Mouse (Mus musculus) spleen, postnatal 0 days (tissue): Measurements from ENCODE around the gene Zfp868. TPM values are rescaled to one million over a fixed set of nuclear protein-coding genes. Genes with fewer than 3 reads are reported as not detected.

ENCODE experiments used
- polyA plus RNA-seq: library from polyadenylated mRNA; unstranded; fragments of >200 nt; fragmentation: Nextera tagmentation; extraction: Ambion mirVana; gene quantifications from 2 replicates; pipeline ENCODE4 v1.2.1, GENCODE M21; 2015

Zfp868 gene
- polyA plus RNA-seq = 9.2 and 9.7 TPM in 2 replicates

GRCm38 (mm10) chr8:69625095-69625789 is at the start of gene Zfp868:
Gene Zfp868, minus strand, starts transcription at chr8:69625548.

GRCm38 (mm10) chr8:69654358-69654981 is 29.1 kb upstream of the Zfp868 start, which contains the start of gene Zfp964:
Gene Zfp964, plus strand, starts transcription at chr8:69654479.

Other genes starting within 250 kb of the Zfp868 start
- gene Gm9495, start 172.0 kb downstream of the Zfp868 start, polyA plus RNA-seq = not detected in 2 replicates
- not detected in 2 replicates for gene Gm7697, start 102.6 kb downstream of the Zfp868 start, polyA plus RNA-seq
- gene Zfp964, start 28.9 kb upstream of the Zfp868 start, polyA plus RNA-seq = 0.26 and 0.49 TPM in 2 replicates
- 11.7 and 12.9 TPM in 2 replicates for gene Zfp869, start 85.2 kb upstream of the Zfp868 start, polyA plus RNA-seq
- gene Zfp963, start 124.4 kb upstream of the Zfp868 start, polyA plus RNA-seq = 2.8 and 3.4 TPM in 2 replicates
- 0.56 and 1.1 TPM in 2 replicates for gene Gm20422, start 149.3 kb upstream of the Zfp868 start, polyA plus RNA-seq
- 17.5 and 20.8 TPM in 2 replicates for gene Atp13a1, start 165.6 kb upstream of the Zfp868 start, polyA plus RNA-seq
- gene Zfp866, start 165.6 kb upstream of the Zfp868 start, polyA plus RNA-seq = 10.3 and 11.5 TPM in 2 replicates
- 15.3 and 23.6 TPM in 2 replicates for gene Gmip, start 183.1 kb upstream of the Zfp868 start, polyA plus RNA-seq
- 0.11 and 0.17 TPM in 2 replicates for gene Lpar2, start 196.9 kb upstream of the Zfp868 start, polyA plus RNA-seq
- 9.5 and 13.5 TPM in 2 replicates for gene Pbx4, start 206.9 kb upstream of the Zfp868 start, polyA plus RNA-seq